In the genomic region with DNA sequence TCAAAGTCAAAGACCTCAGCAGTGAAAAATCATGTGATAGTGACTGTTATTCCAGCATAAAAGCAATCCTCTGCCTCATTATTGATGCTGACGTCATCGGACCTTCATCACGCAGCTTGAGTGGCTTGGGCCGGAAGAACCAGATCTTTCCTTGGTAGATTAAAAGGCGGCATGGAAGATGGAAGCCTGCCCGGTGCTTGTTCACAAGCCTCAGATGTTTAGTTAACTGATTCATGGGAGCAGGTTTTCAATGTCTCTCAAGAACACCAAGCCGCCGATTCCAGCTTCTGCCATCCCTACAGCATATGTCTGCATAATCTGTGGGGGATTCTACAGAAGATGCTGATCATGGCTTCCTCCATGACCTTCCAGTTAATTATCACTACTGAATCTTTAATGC, we compare ENCODE assay signal across 14 mouse cellular contexts. TPM values are rescaled to one million over a fixed set of nuclear protein-coding genes. Genes with fewer than 3 reads are reported as not detected.
DNase-seq lines count a peak whose midpoint lies in the region; ATAC-seq and TF ChIP-seq lines count a peak whose summit lies in the region.
"Had no signal": no experiment of that assay in that cellular context is flagged by ENCODE, and none has a peak within 500 bp of the region (broad histone marks: within the 10 kb centered on the region; RNA-seq: fewer than 3 reads in every experiment).

No protein-coding gene starts in this region.

- WGBS in midbrain, embryonic 13.5 days: 57% methylated on average over 8 of the region's 8 CpGs
- WGBS in midbrain, embryonic 11.5 days: 82% methylated on average over 8 of the region's 8 CpGs
- 63% methylated on average over 8 of the region's 8 CpGs for WGBS in hindbrain, embryonic 15.5 days
- 57% methylated on average over 8 of the region's 8 CpGs for WGBS in midbrain, postnatal 0 days

- DNase-seq in cerebellum, postnatal 14 days: peak; percentile 49 to 61
- no peak for DNase-seq in cerebellum, adult 8-10 months
- no peak for DNase-seq in midbrain, embryonic 11.5 days (ENCODE audit: low spot score, missing footprints)
- peak; percentile 10 for DNase-seq in midbrain, postnatal 0 days (ENCODE audit: low spot score)
- no peak for DNase-seq in kidney, postnatal 25 days
- DNase-seq: adrenal gland, postnatal 25 days; cerebellum, adult 9-11 months had no signal

- TF ChIP-seq CTCF in midbrain, postnatal 0 days (IDR thresholded peaks at IDR 0.05): no peak

- ATAC-seq in midbrain, embryonic 13.5 days: no peak
- no peak for ATAC-seq in midbrain, embryonic 11.5 days (ENCODE audit: low FRiP score)
- no peak for ATAC-seq in hindbrain, embryonic 15.5 days (ENCODE audit: low FRiP score, low read depth)
- ATAC-seq in midbrain, postnatal 0 days (ENCODE audit: low FRiP score): no peak
- ATAC-seq in CD4-positive, CD25-positive, alpha-beta regulatory T cell, adult 4 months: no peak

- H3K27ac ChIP-seq in midbrain, embryonic 13.5 days: peak overlapping the region; percentile 53; the same call in 1 of the 2 replicates
- no peak overlapping the region for H3K27ac ChIP-seq in midbrain, embryonic 11.5 days (ENCODE audit: low read depth, low read length)
- peak overlapping the region; percentile 59; the same call in 1 of the 2 replicates for H3K27ac ChIP-seq in hindbrain, embryonic 15.5 days (replicated peaks)
- H3K27ac ChIP-seq in midbrain, postnatal 0 days (ENCODE audit: low read depth, low read length): 0 out of 2 replicates have a peak overlapping the region, but pooled peaks have one; percentile 43
- H3K27ac ChIP-seq: embryonic facial prominence, embryonic 13.5 days; heart, embryonic 15.5 days; liver, embryonic 15.5 days had no signal

- no peaks in the 10 kb centered on the region for H3K27me3 ChIP-seq in midbrain, embryonic 13.5 days
- H3K27me3 ChIP-seq in midbrain, embryonic 11.5 days (ENCODE audit: control insufficient read depth, insufficient read depth, low read length): no peaks in the 10 kb centered on the region
- no peaks in the 10 kb centered on the region for H3K27me3 ChIP-seq in hindbrain, embryonic 15.5 days
- no peaks in the 10 kb centered on the region for H3K27me3 ChIP-seq in midbrain, postnatal 0 days (ENCODE audit: insufficient read depth, low read length)
- H3K27me3 ChIP-seq: embryonic facial prominence, embryonic 13.5 days; heart, embryonic 15.5 days; liver, embryonic 15.5 days had no signal

- peaks cover 21% of the 10 kb centered on the region for H3K4me1 ChIP-seq in midbrain, embryonic 13.5 days (replicated peaks)
- peaks cover 9% of the 10 kb centered on the region for H3K4me1 ChIP-seq in midbrain, embryonic 11.5 days (ENCODE audit: control insufficient read depth, insufficient read depth, low read length)
- H3K4me1 ChIP-seq in hindbrain, embryonic 15.5 days (replicated peaks): peaks cover 18% of the 10 kb centered on the region
- H3K4me1 ChIP-seq in midbrain, postnatal 0 days (ENCODE audit: insufficient read depth, low read length): 0 out of 2 replicates have a peak, but pooled peaks cover 5% of the 10 kb centered on the region

- H3K4me3 ChIP-seq in midbrain, embryonic 13.5 days (replicated peaks): no peak overlapping the region
- H3K4me3 ChIP-seq in midbrain, embryonic 11.5 days (ENCODE audit: low read depth, low read length): no peak overlapping the region
- no peak overlapping the region for H3K4me3 ChIP-seq in hindbrain, embryonic 15.5 days
- H3K4me3 ChIP-seq in midbrain, postnatal 0 days (ENCODE audit: low read depth, low read length): no peak overlapping the region
- H3K4me3 ChIP-seq: embryonic facial prominence, embryonic 13.5 days; heart, embryonic 15.5 days; limb, embryonic 10.5 days; liver, embryonic 15.5 days had no signal

- H3K9me3 ChIP-seq in midbrain, embryonic 13.5 days: no peaks in the 10 kb centered on the region
- no peaks in the 10 kb centered on the region for H3K9me3 ChIP-seq in midbrain, embryonic 11.5 days (ENCODE audit: control insufficient read depth, low read length)
- H3K9me3 ChIP-seq in hindbrain, embryonic 15.5 days: no peaks in the 10 kb centered on the region
- H3K9me3 ChIP-seq in midbrain, postnatal 0 days (ENCODE audit: low read length): no peaks in the 10 kb centered on the region
- H3K9me3 ChIP-seq: embryonic facial prominence, embryonic 13.5 days; heart, embryonic 15.5 days; limb, embryonic 10.5 days; liver, embryonic 15.5 days had no signal

- no peak overlapping the region for H3K4me2 ChIP-seq in midbrain, embryonic 13.5 days (replicated peaks)
- no peak overlapping the region for H3K4me2 ChIP-seq in midbrain, embryonic 11.5 days
- H3K4me2 ChIP-seq in hindbrain, embryonic 15.5 days: no peak overlapping the region
- no peak overlapping the region for H3K4me2 ChIP-seq in midbrain, postnatal 0 days (ENCODE audit: low read depth, low read length, poor library complexity, severe bottlenecking)
- H3K4me2 ChIP-seq: heart, embryonic 15.5 days had no signal

- no peaks in the 10 kb centered on the region for H3K36me3 ChIP-seq in midbrain, embryonic 13.5 days
- H3K36me3 ChIP-seq in midbrain, embryonic 11.5 days (ENCODE audit: control insufficient read depth, insufficient read depth, low read length): no peaks in the 10 kb centered on the region
- no peaks in the 10 kb centered on the region for H3K36me3 ChIP-seq in hindbrain, embryonic 15.5 days
- H3K36me3 ChIP-seq in midbrain, postnatal 0 days (ENCODE audit: insufficient read depth, low read length): no peaks in the 10 kb centered on the region
- H3K36me3 ChIP-seq: embryonic facial prominence, embryonic 13.5 days; heart, embryonic 15.5 days; limb, embryonic 10.5 days; liver, embryonic 15.5 days had no signal

- H3K9ac ChIP-seq in midbrain, embryonic 13.5 days (replicated peaks): no peak overlapping the region
- H3K9ac ChIP-seq in midbrain, embryonic 11.5 days (ENCODE audit: low read length): no peak overlapping the region
- H3K9ac ChIP-seq in hindbrain, embryonic 15.5 days: no peak overlapping the region
- H3K9ac ChIP-seq in midbrain, postnatal 0 days (replicated peaks; ENCODE audit: low read length, poor library complexity, severe bottlenecking): no peak overlapping the region
- H3K9ac ChIP-seq: embryonic facial prominence, embryonic 13.5 days; heart, embryonic 15.5 days; liver, embryonic 15.5 days had no signal

RNA-seq across cellular contexts. Expression of gene Nrde2, which starts 7.5 kb away (rescaled TPM):
- 14.2 and 14.3 TPM in 2 replicates for polyA plus RNA-seq in midbrain, embryonic 13.5 days (2015; fragmentation: Nextera tagmentation; extraction: Ambion mirVana)
- polyA plus RNA-seq in midbrain, embryonic 11.5 days (2014; fragmentation: Nextera tagmentation; extraction: Ambion mirVana): 11.6 and 13.5 TPM in 2 replicates
- polyA plus RNA-seq in hindbrain, embryonic 15.5 days (2015; fragmentation: Nextera tagmentation; extraction: Ambion mirVana): 12.5 and 13.4 TPM in 2 replicates
- 13.9 and 23.4 TPM in 2 replicates for total RNA-seq in midbrain, postnatal 0 days (2014; rRNA removed)
- polyA plus RNA-seq in midbrain, postnatal 0 days (2015; fragmentation: Nextera tagmentation; extraction: Ambion mirVana): 12.9 and 13.1 TPM in 2 replicates
- polyA plus RNA-seq in CD4-positive, CD25-positive, alpha-beta regulatory T cell, adult 4 months (2017; shearing (Covaris generic)): 10 to 100 TPM; 12.6 to 23.3 TPM

RNA-seq across cellular contexts. Expression of gene Calm1, which starts 32.3 kb away (rescaled TPM):
- 2,058 and 2,203 TPM in 2 replicates for polyA plus RNA-seq in midbrain, embryonic 13.5 days (2015; fragmentation: Nextera tagmentation; extraction: Ambion mirVana)
- 1,565 and 1,591 TPM in 2 replicates for polyA plus RNA-seq in midbrain, embryonic 11.5 days (2014; fragmentation: Nextera tagmentation; extraction: Ambion mirVana)
- 2,617 and 2,778 TPM in 2 replicates for polyA plus RNA-seq in hindbrain, embryonic 15.5 days (2015; fragmentation: Nextera tagmentation; extraction: Ambion mirVana)
- 1,086 and 1,419 TPM in 2 replicates for total RNA-seq in midbrain, postnatal 0 days (2014; rRNA removed)
- polyA plus RNA-seq in midbrain, postnatal 0 days (2015; fragmentation: Nextera tagmentation; extraction: Ambion mirVana): 4,369 and 4,581 TPM in 2 replicates
- 1,000 to 10,000 TPM; 1,192 to 2,031 TPM for polyA plus RNA-seq in CD4-positive, CD25-positive, alpha-beta regulatory T cell, adult 4 months (2017; shearing (Covaris generic))

RNA-seq across cellular contexts. Expression of gene Psmc1, which starts 57.0 kb away (rescaled TPM):
- 281 and 297 TPM in 2 replicates for polyA plus RNA-seq in midbrain, embryonic 13.5 days (2015; fragmentation: Nextera tagmentation; extraction: Ambion mirVana)
- polyA plus RNA-seq in midbrain, embryonic 11.5 days (2014; fragmentation: Nextera tagmentation; extraction: Ambion mirVana): 448 and 451 TPM in 2 replicates
- 263 and 274 TPM in 2 replicates for polyA plus RNA-seq in hindbrain, embryonic 15.5 days (2015; fragmentation: Nextera tagmentation; extraction: Ambion mirVana)
- 95.3 and 124 TPM in 2 replicates for total RNA-seq in midbrain, postnatal 0 days (2014; rRNA removed)
- 289 and 306 TPM in 2 replicates for polyA plus RNA-seq in midbrain, postnatal 0 days (2015; fragmentation: Nextera tagmentation; extraction: Ambion mirVana)
- polyA plus RNA-seq in CD4-positive, CD25-positive, alpha-beta regulatory T cell, adult 4 months (2017; shearing (Covaris generic)): 100 to 1,000 TPM; 190 to 201 TPM

Comparison
In these comparisons a context has a peak if more than half of its experiments do, and no peak if none do; other contexts are left out.
1. DNase-seq: peak in cerebellum, postnatal 14 days (2 of 2) and midbrain, postnatal 0 days (single experiment); none in cerebellum, adult 8-10 months (single experiment), midbrain, embryonic 11.5 days (single experiment) and kidney, postnatal 25 days (0 of 2).